Mouse (Mus musculus) CH12.LX (cell line): ENCODE measurements around the gene Samd7. TPM values are rescaled to one million over a fixed set of nuclear protein-coding genes. Genes with fewer than 3 reads are reported as not detected.

ENCODE experiments used
- DNase-seq: peaks from one replicate; pipeline ENCODE4 v3.0.0-alpha.2; 2013; ENCODE audit errors: extremely low read depth
- H3K27ac ChIP-seq: 2 replicates; pipeline ENCODE4 v1.5.1; 2012; ENCODE audit warnings: low read depth, mild to moderate bottlenecking, control low read depth, moderate library complexity; ENCODE audit not compliant: insufficient read depth
- H3K27me3 ChIP-seq: replicated peaks from 2 replicates; pipeline ENCODE3; 2012; ENCODE audit warnings: inconsistent platforms
- H3K36me3 ChIP-seq, 2 experiments: replicated peaks in 1 of 2; 2 replicates each; pipeline versions ENCODE3 to v1.6.1; 2012; ENCODE audit warnings: inconsistent platforms in 1 of 2, low read length in 1 of 2, mild to moderate bottlenecking in 1 of 2, mixed read lengths in 1 of 2, moderate library complexity in 1 of 2; ENCODE audit not compliant: control insufficient read depth in 1 of 2, insufficient read depth in 1 of 2
- H3K4me1 ChIP-seq, 2 experiments: 2 replicates each; pipeline ENCODE4 v1.6.1; 2012; ENCODE audit warnings: inconsistent platforms in 1 of 2, moderate library complexity in 1 of 2; ENCODE audit not compliant: insufficient read depth in 2 of 2, control insufficient read depth in 1 of 2
- H3K4me2 ChIP-seq: 2 replicates; pipeline ENCODE4 v1.6.1; 2012; ENCODE audit warnings: low read depth, mild to moderate bottlenecking, control low read depth; ENCODE audit not compliant: poor library complexity, insufficient read depth, severe bottlenecking
- H3K4me3 ChIP-seq, 3 experiments: fragments of 150-350 bp in 1 of 3; sonication (generic) in 1 of 3; replicated peaks in 1 of 3; 2 replicates each; pipeline versions ENCODE3 to v1.5.1; 2011 to 2012; ENCODE audit warnings: low read depth in 2 of 3, low read length in 2 of 3, mild to moderate bottlenecking in 2 of 3, moderate library complexity in 2 of 3, control low read depth in 1 of 3, improper control_type of control experiment in 1 of 3, inconsistent platforms in 1 of 3, mixed read lengths in 1 of 3; ENCODE audit not compliant: poor library complexity in 1 of 3
- H3K79me2 ChIP-seq: replicated peaks from 2 replicates; pipeline ENCODE4 v1.6.1; 2012; ENCODE audit warnings: mild to moderate bottlenecking, moderate library complexity; ENCODE audit not compliant: control insufficient read depth, poor library complexity, insufficient read depth, severe bottlenecking; ENCODE audit errors: extremely low read depth
- H3K9ac ChIP-seq: 2 replicates; pipeline ENCODE4 v1.6.1; 2012; ENCODE audit warnings: low read depth, mild to moderate bottlenecking, control low read depth, moderate library complexity; ENCODE audit not compliant: insufficient read depth
- H3K9me3 ChIP-seq: replicated peaks from 2 replicates; pipeline ENCODE3; 2012; ENCODE audit warnings: low read length, inconsistent platforms, mixed read lengths
- BHLHE40 ChIP-seq: IDR thresholded peaks from 2 replicates; pipeline ENCODE4 v1.6.1; 2011; ENCODE audit warnings: mild to moderate bottlenecking, low read depth, low read length, improper control_type of control experiment
- CHD2 ChIP-seq: IDR thresholded peaks from 2 replicates; pipeline ENCODE4 v1.6.1; 2011; ENCODE audit warnings: low read length, improper control_type of control experiment
- CTCF ChIP-seq, 2 experiments: IDR thresholded peaks in 1 of 2; conservative IDR thresholded peaks in 1 of 2; 2 replicates each; pipeline ENCODE4 v1.5.1; 2011 to 2012; ENCODE audit warnings: low read depth in 2 of 2, low read length in 2 of 2, improper control_type of control experiment in 1 of 2, inconsistent platforms in 1 of 2, mild to moderate bottlenecking in 1 of 2, moderate library complexity in 1 of 2
- EP300 ChIP-seq: IDR thresholded peaks from 2 replicates; pipeline ENCODE4 v1.6.1; 2011; ENCODE audit warnings: low read length, improper control_type of control experiment
- ETS1 ChIP-seq: conservative IDR thresholded peaks from 2 replicates; pipeline ENCODE4 v1.6.1; 2012; ENCODE audit warnings: low read depth, mild to moderate bottlenecking, inconsistent platforms, low read length, improper control_type of control experiment, moderate library complexity
- GABPA ChIP-seq: IDR thresholded peaks from 2 replicates; pipeline ENCODE4 v1.6.1; 2012; ENCODE audit warnings: low read depth, low read length, improper control_type of control experiment, inconsistent platforms; ENCODE audit not compliant: insufficient replicate concordance
- HCFC1 ChIP-seq: IDR thresholded peaks from 2 replicates; pipeline ENCODE4 v1.6.1; 2012; ENCODE audit warnings: low read depth, mild to moderate bottlenecking, inconsistent platforms, low read length, improper control_type of control experiment
- JUN ChIP-seq: IDR thresholded peaks from 2 replicates; pipeline ENCODE4 v1.6.1; 2011; ENCODE audit warnings: low read depth, mild to moderate bottlenecking, low read length, improper control_type of control experiment, moderate library complexity; ENCODE audit not compliant: insufficient read depth
- MAFK ChIP-seq: IDR thresholded peaks from 2 replicates; pipeline ENCODE4 v1.6.1; 2011; ENCODE audit warnings: low read length, improper control_type of control experiment; ENCODE audit not compliant: insufficient replicate concordance
- MAX ChIP-seq: IDR thresholded peaks from 2 replicates; pipeline ENCODE4 v1.6.1; 2011; ENCODE audit warnings: low read length, improper control_type of control experiment
- MXI1 ChIP-seq: IDR thresholded peaks from 2 replicates; pipeline ENCODE4 v1.6.1; 2011; ENCODE audit warnings: mild to moderate bottlenecking, low read depth, low read length, improper control_type of control experiment
- POLR2AphosphoS2 ChIP-seq: IDR thresholded peaks from 2 replicates; pipeline ENCODE4 v1.6.1; 2011; ENCODE audit warnings: low read depth, low read length, improper control_type of control experiment
- RAD21 ChIP-seq: IDR thresholded peaks from 2 replicates; pipeline ENCODE4 v1.6.1; 2011; ENCODE audit warnings: low read depth, mild to moderate bottlenecking, low read length, improper control_type of control experiment, moderate library complexity
- SIN3A ChIP-seq: IDR thresholded peaks from 2 replicates; pipeline ENCODE4 v1.6.1; 2012; ENCODE audit warnings: low read length, improper control_type of control experiment, inconsistent platforms
- SMC3 ChIP-seq: IDR thresholded peaks from 2 replicates; pipeline ENCODE4 v1.6.1; 2011; ENCODE audit warnings: low read depth, low read length, improper control_type of control experiment
- TCF12 ChIP-seq: IDR thresholded peaks from 2 replicates; pipeline ENCODE4 v1.6.1; 2014; ENCODE audit warnings: low read depth, mild to moderate bottlenecking, inconsistent platforms, low read length, improper control_type of control experiment
- USF1 ChIP-seq: IDR thresholded peaks from 2 replicates; pipeline ENCODE4 v1.6.1; 2014; ENCODE audit warnings: low read depth, mild to moderate bottlenecking, inconsistent platforms, low read length, improper control_type of control experiment
- USF2 ChIP-seq: conservative IDR thresholded peaks from 2 replicates; pipeline ENCODE4 v1.6.1; 2011; ENCODE audit warnings: low read depth, low read length, improper control_type of control experiment
- ZC3H11A ChIP-seq: IDR thresholded peaks from 2 replicates; pipeline ENCODE4 v1.6.1; 2012; ENCODE audit warnings: low read depth, mild to moderate bottlenecking, inconsistent platforms, low read length, improper control_type of control experiment
- ZMIZ1 ChIP-seq: IDR thresholded peaks from 2 replicates; pipeline ENCODE4 v1.6.1; 2012; ENCODE audit warnings: low read depth, mild to moderate bottlenecking, inconsistent platforms, low read length, improper control_type of control experiment
- dilution Hi-C: fragments of 300-500 bp; cut with MboI; formaldehyde crosslinking; loops from 2 replicates; pipeline ENCODE4 v1.14.3; 2020; ENCODE audit warnings: low sequenced_read_pairs; ENCODE audit not compliant: extremely low pct_unique_long_range_greater_than_20kb, extremely low pct_ligation_motif_present
- in situ Hi-C: fragments of 300-500 bp; cut with MboI; formaldehyde crosslinking; loops from 3 replicates; pipeline ENCODE4 v1.14.3; 2019; ENCODE audit warnings: low sequenced_read_pairs, low pct_ligation_motif_present, low pct_unique_long_range_greater_than_20kb, mixed read lengths
- polyA plus RNA-seq: library from polyadenylated mRNA; unstranded; fragments of >175 nt; gene quantifications from 2 replicates; pipeline ENCODE4 v1.2.1, GENCODE M21; 2012; ENCODE audit warnings: low read depth; ENCODE audit not compliant: insufficient read length
- total RNA-seq, 2 experiments: library from RNA; depleted of rRNA; stranded (reverse); fragments of 300-350 nt in 1 of 2; fragments of >200 nt in 1 of 2; gene quantifications; 2 replicates each; pipeline ENCODE4 v1.2.3; 2012 to 2014

Samd7 gene
- total and polyA plus RNA-seq, 3 experiments = not detected

- Histone ChIP-seq H3K9ac (no peak overlapping the region), H3K27me3 (no peaks in the 10 kb centered on the region), H3K36me3 (no peaks in the 10 kb centered on the region), H3K4me3 (peak overlapping the region in 2 of 3 experiments; percentile 15 to 24), H3K4me2 (peak overlapping the region; percentile 41; the same call in 1 of the 2 replicates), H3K9me3 (no peaks in the 10 kb centered on the region), H3K4me1 (peaks cover 0 to 16% of the 10 kb centered on the region in 2 experiments; a peak in 2 of 4 replicates), H3K27ac (no peak overlapping the region), H3K79me2 (no peaks in the 10 kb centered on the region)
- dilution Hi-C loops = no loop called here
- in situ Hi-C loops = no loop called here
- TF ChIP-seq MXI1 = no peak
- peak; percentile 22 to 41; a peak in 2 of 4 replicates for TF ChIP-seq CTCF (conservative IDR thresholded peaks at IDR 0.05 in 1 of 2, IDR thresholded peaks at IDR 0.05 in 1 of 2; ENCODE audit: low read depth in 2 of 2, low read length in 2 of 2)
- TF ChIP-seq ZC3H11A = no peak
- TF ChIP-seq CHD2 = 0 out of 2 replicates have a peak, but pooled peaks have one; percentile 18
- no peak for TF ChIP-seq MAFK
- no peak for TF ChIP-seq USF2
- no peak for TF ChIP-seq SIN3A
- no peak for TF ChIP-seq USF1
- TF ChIP-seq JUN = no peak
- no peak for TF ChIP-seq BHLHE40
- TF ChIP-seq HCFC1 = no peak
- peak; percentile 24; the same call in 1 of the 2 replicates for TF ChIP-seq EP300
- TF ChIP-seq SMC3 = no peak
- TF ChIP-seq ZMIZ1 = no peak
- 0 out of 2 replicates have a peak, but pooled peaks have one; percentile 18 for TF ChIP-seq ETS1
- 0 out of 2 replicates have a peak, but pooled peaks have one; percentile 41 for TF ChIP-seq MAX
- peak; percentile 33; the same call in 1 of the 2 replicates for TF ChIP-seq TCF12
- DNase-seq = peak; percentile 42
Measured at GRCm38 (mm10) chr3:30765311-30766027, 19.4 kb downstream of the Samd7 start.

GRCm38 (mm10) chr3:30766177-30766576, 20.1 kb downstream of the Samd7 start:
- no peak overlapping the region for H3K27ac ChIP-seq
- TF ChIP-seq RAD21 (no peak), SMC3 (no peak), GABPA (no peak), USF1 (no peak), POLR2AphosphoS2 (no peak)
- TF ChIP-seq, all 38 proteins: peak for 0
- no peaks in the 10 kb centered on the region for H3K27me3 ChIP-seq
- H3K4me1 ChIP-seq = peaks cover 0 to 16% of the 10 kb centered on the region in 2 experiments; a peak in 2 of 4 replicates
- H3K4me3 ChIP-seq = no peak overlapping the region
- no peak for DNase-seq
- H3K79me2 ChIP-seq = no peaks in the 10 kb centered on the region
- H3K36me3 ChIP-seq = no peaks in the 10 kb centered on the region
- in situ Hi-C loops (no loop called here), dilution Hi-C loops (no loop called here)
- H3K9ac ChIP-seq = no peak overlapping the region
- H3K9me3 ChIP-seq = no peaks in the 10 kb centered on the region
- H3K4me2 ChIP-seq = no peak overlapping the region
